Mouse (Mus musculus): ENCODE measurements around the gene D930020B18Rik. TPM values are rescaled to one million over a fixed set of nuclear protein-coding genes. Genes with fewer than 3 reads are reported as not detected.
A peak's percentile ranks its signal among the peaks of the same experiment; 100 is the strongest.

D930020B18Rik gene
- total RNA-seq, 2 experiments from 2014 or later: 0.23 to 0.60 TPM

DNA sequence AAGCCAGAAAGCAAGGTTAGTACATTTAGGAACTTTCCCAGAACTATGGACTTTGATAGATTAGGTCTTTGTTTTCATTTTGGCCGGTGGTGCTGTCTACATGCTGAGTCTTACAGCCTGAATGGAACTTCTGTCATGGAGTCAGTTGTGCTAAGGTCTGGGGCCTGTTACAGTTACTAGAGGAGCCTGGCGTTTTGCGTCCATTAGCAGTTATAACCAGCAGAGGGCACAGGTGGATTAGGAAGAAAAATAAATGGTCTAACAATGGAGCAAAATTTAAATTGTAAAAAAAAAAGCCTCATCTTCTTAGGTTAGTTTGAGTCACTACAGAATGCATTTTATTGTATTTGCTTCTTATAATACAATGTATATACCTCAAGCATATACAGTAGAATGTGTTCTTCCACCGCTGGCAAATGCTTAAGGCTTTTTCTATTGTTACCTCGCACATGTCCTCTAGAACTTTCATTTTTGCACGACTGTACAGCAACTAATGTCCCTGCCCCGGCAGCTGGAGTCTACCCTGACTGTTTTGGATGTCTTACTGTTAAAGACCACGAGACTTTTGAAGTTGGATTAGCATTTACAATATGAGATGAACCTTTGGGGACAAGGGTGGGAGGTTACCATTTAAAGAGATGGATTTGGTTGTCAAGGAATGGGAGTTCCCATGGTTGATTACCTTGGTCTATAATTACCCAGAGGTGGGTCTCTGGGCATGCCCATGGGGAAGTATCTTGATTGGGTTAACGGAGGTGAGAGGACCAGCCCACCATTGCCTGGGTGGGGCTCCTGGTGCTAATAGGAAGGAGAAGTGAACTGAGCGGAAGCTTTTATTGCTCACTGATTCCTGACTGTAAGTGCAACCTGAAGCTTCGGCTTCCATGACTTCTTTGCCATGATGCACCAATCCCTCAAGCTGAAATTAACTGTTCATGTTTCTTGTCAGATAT lies 60.2 kb downstream of the D930020B18Rik start:
- DNase-seq (ENCODE audit: low spot score in 2 of 2): peak in 1 of 2 experiments; percentile 51

DNA sequence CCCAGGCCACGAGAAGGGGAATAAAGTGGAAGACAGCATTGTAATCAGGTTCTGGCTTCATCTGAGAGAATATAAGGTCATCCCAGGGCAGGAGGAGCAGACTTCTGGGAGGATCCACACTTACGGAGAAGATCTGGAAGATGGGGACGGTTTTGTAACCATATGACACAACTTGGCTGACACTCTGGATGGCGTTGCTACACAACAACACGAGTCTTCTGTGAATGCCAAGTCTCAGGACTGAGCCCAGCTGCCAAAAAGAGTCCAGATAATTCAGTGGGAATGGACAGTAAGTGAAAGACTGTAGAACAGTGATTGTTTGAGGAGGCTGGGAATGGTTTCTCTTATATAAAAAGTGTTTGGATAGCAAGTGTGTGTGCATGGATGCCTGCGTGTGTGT lies 62.2 kb downstream of the D930020B18Rik start:
- DNase-seq (ENCODE audit: low spot score in 2 of 2): no peak

DNA sequence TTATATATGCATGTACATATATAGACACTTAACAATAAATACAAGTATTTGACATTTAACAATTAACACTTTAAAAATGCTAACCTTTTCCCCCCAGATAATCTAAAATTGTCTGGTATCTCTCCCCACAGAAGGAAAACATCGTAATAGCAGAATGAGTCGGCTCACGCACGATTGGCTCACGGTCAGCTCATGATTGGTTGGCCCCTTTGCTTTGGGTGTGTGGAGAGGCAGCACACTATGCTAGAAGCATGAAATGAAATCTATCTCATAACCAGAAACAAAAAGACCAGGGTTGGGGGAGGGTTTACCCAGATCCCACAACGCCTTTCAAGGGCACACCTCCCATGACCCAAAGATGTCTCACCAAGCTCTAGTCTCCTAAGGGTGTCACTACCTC lies 63.5 kb downstream of the D930020B18Rik start:
- DNase-seq (ENCODE audit: low spot score in 2 of 2): no peak

DNA sequence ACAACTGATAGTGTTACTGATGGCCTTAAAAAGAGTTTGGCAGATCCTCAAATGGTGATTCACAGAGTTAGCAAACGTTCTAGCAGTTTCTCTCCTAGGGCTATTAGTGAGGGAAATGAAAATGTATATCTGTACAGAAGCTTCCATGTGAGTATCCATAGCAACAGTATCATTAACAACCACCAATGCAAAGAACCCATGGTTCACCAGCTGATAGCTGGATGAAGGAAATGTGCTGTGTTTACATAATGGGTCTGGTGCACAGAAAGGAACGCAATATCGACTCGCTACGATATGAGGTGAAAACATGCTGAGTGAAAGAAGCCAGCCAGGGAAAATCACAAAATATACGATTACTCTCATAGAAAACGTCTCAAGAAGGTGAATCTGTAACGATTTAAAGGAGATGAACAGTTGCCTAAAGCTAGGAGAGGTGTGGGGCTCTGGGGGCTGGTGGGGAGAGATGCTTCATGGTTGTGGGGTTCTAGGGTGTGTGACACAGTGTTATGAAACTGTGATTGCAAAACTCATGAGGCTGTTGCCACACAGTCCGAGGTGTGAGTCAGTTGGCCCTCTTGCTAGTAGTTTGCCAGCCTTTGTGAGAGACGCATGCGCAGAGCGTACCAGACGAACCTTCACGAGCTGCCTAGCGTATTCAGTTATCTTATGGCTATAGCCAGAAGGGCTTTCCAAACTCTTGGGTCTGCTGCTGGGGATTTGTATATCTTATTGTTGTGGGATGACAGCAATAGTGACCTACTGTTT lies 64.2 kb downstream of the D930020B18Rik start:
- DNase-seq (ENCODE audit: low spot score in 2 of 2): no peak

DNA sequence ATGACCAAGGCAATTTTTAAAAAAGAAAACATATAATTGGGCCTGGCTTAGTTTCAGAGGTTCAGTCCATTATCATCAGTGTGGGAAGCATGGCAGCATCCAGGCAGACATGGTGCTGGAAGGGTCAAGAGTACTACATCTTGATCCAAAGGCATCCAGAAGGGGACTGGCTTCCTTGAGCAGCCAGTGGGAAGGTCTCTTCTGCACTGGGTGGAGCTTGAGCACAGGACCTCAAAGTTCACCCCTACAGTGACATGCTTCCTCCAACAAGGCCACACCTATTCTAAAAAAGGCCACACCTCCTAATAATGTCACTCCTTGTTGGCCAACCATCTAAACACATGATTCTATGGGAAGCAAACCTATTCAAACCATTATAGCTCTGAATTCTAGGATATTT lies 75.5 kb downstream of the D930020B18Rik start:
- DNase-seq (ENCODE audit: low spot score in 2 of 2): no peak

DNA sequence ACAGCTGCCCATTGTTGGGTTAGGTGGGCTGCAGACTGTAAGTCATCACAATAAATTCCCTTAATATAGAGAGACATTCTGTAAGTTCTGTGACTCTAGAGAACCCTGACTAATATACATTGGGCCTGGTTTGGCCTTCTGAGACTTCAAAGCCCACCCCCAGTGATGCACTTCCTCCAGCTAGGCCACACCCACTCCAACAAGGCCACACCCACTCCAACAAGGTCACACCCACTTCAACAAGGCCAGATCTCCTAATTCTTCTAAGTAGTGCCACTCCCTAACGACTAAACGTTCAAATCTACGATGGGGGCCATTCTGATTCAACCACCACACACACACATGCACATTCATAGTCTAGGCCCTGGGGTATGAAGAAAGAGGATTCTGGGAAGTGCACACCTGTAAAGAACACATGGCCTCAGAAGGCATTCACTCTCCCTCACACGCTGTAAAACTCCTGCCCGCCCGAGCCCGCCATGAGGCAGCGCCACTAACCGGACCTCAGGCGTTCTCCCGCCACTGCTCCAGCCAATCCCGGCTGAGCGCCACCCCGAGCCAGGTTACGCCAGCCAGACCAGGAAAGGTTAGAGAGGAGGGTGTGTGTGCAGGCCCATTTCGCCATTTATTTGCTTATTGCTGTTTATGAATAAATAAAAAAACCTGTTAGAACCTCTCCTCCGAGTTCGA lies 77.7 kb downstream of the D930020B18Rik start:
- DNase-seq (ENCODE audit: low spot score in 2 of 2): no peak

DNA sequence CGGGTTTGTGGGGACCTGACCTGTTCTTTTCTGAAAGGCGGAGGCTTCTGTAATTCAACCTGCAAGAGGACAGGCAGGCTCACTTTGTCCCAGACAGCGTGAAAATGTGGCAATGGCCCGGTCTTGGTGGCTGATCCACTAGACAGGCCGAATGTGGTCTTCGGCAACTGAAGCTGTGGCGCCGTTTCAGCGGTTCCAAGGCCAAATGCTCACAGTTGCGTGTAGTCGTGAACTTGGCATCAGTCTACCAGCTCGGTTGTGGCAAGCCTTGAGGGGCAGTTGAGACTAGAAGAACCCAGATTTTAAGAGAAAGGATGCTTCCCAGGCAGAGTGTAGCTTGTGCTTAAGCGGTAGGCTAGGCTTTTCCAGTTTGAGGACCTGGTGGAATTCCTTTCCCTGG lies 79.3 kb downstream of the D930020B18Rik start:
- DNase-seq (ENCODE audit: low spot score in 2 of 2): no peak

DNA sequence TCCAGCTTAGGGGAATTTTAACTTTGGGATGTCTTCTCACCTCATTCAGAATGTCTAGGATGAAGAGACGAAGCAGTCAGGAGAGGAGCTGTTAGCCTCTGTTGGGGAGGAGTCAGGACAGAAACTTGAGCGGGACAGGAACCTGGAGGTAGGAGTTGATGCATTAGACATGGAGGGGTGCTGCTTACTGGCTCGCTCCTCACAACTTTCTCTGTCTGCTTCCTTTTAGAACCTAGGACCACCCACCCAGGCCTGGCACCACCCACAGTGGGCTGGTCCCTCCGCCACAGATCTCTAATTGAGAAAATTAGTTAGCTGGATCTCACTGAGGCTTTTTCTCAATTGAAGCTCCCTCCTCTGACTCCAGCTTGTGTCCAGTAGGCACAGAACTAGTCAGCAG lies 85.1 kb downstream of the D930020B18Rik start:
- DNase-seq (ENCODE audit: low spot score in 2 of 2): no peak

DNA sequence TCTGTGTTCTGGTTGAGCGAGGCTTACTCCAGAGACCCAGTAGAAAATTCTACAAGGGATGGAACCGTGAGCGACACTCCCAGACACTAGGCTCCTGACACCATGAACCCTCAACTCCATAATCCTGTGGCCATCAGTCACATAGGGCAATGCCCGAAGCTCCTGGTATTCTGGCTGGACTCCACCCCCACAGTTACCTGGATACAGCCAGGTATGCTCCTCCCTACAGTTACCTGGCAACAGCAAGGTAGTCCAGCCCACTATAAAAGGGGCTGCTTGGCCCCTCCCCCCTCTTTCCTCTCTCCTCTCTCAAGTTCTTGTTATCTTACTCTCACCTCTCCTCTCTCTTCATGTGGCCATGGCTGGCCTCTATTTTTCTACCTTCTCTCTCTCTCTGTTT lies 85.8 kb downstream of the D930020B18Rik start:
- no peak for DNase-seq (ENCODE audit: low spot score in 2 of 2)

DNA sequence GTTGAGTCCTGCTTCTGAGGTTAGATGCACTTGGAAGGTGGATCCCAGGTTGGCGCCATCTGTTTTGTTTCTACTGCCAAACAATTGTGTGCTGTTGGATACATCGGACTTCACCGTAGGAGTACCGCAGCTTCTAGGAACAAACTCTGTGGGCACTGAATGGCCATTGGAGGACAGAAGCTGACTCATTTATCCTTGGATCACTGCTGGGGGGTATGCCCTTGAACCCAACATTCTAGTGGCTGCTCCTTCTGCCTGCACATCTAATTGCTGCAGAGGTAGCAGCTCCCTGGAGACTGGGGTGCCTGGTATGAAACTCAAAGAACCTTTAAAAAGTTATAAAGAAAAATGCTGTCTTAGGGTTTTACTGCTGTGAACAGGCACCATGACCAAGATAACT lies 86.8 kb downstream of the D930020B18Rik start:
- no peak for DNase-seq (ENCODE audit: low spot score in 2 of 2)

DNA sequence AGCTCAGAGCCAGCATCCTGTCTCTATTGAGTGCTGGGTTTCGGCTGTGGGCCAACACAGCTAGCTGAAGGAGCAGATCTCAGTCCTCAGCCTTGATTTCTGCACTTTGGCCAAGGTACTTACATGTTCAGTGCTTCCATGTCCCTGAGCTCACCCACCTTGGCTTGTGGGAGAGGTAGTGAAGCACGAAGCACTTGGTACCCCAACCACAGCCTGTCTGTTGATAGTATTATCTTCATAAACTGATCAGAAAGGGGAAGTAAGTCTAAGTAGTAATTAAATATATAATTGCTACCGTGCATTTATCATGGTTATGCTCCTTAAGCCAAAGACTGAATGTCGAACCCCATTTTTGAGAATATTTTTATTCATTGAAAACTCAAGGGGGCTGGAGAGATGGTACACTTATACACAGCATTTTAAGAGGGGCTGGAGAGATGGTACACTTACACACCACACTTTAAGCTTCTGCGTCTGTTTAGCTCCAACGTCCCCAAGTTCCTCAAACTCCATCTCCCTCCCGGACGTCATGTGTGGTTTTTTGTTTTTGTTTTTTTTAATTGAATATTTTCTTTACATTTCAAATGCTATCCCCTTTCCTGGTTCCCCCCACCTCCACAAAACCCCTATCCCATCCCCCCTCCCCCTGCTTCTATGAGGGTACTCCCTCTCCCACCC lies 89.8 kb downstream of the D930020B18Rik start:
- no peak for DNase-seq (ENCODE audit: low spot score in 2 of 2)

DNA sequence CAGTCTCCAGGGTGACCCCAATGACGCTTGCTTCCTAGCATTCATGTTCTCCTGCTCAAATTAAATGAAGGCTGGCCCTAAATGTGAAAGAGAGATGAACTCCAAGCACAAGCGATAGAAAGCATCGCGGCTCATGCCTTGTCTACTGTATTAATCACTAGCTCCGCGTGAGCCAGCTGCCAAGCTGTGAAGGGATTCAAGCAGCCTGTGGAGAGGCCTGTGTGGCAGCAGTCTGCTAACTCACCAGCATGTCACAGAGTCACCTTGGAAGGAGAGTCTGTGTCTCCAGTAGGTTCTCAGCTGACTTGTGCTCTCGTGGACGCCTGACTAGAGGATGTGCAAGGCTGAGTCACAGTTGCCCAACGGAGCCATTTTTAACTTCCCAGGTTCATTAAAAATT lies 91.2 kb downstream of the D930020B18Rik start:
- DNase-seq (ENCODE audit: low spot score in 2 of 2): no peak

DNA sequence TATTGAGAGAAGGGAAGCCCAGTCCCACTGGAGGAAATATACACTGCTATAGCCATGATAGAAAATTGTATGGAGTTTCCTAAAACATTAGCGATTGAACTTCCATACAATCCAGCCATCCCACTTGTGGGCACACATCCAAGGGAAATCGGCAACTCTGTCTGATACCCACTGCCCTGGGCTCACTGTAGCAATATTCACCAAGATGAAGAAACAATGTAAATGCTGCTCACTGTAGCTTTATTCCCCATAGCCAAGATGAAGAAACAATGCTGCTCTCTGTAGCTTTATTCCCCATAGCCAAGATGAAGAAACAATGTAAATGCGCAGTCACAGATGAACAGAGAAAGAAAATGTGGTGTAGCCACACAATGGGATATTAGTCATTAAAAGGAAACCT lies 95.9 kb downstream of the D930020B18Rik start:
- no peak for DNase-seq (ENCODE audit: low spot score in 2 of 2)

DNA sequence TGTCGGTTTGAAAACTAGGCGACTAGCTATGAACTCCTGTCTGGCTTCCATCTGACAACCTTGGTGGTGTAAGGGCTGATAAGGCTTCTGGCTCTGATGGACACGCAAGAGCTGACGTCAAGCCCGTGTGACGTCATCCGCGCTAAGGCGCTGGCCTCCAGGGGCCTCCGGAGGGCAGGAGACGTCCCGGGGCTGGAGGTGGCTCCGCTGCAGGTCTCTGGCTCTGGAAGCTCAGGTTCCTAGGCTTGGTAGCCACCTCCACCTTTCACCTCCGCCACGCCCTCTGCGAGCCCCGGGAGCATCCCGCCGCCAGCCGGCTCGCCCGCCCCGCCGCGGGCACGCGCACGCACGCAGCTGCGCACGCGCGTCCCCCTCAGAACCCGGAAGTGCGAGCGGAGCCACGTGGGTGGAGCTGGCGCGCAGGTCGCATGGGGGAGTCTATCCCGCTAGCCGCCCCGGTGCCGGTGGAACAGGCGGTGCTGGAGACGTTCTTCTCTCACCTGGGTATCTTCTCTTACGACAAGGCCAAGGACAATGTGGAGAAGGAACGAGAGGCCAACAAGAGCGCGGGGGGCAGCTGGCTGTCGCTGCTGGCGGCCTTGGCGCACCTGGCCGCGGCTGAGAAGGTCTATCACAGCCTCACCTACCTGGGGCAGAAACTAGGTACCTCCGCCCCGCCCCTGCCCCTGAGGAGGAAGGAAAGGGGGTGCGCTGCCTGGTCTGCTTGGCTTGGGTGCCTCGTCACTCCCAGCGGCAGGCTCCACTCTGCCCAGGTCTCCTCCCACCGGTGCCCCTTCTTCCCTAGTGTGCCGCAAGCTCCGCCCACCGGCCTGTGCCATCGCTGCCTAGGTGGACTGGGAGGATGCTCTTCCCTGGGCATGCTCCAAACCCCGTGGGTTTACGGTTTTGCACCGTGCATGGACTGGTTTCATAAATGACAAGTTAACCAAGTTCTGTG lies 98.4 kb downstream of the D930020B18Rik start, which contains the start of gene BC048403:
Gene BC048403, plus strand, starts transcription at position 390 of the 958 bp plus-strand sequence.
- peak; percentile 85 to 89 for DNase-seq (ENCODE audit: low spot score in 2 of 2)

DNA sequence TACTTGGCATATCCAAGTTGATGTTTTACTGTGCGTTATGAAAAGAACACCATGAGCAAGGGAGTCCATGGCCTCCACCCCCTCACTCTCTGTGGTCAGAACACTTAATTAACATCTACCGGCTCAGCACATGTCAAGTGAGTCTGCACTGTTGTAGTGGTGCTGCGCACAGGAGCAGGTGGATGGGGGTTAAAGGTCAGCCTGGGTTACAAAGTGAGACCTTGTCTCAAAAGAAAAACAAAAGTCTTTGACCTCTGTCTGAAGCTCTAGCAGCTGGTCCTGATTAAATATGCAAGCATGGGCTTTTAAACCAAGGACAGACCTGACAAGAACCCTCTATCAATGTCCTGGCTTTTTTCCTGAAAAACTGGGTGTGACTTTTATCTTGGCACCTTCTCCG lies 100.9 kb downstream of the D930020B18Rik start:
- no peak for DNase-seq (ENCODE audit: low spot score in 2 of 2)

Small RNAs within 50 kb of the gene (microRNA-seq; reads per million reads assigned to microRNA genes)
- 0 reads per million in 2 experiments for gene Gm24330

Other genes starting within 250 kb of the D930020B18Rik start
- 10 to 100 TPM; 39.4 to 49.7 TPM for gene Rassf3, start 165.2 kb upstream of the D930020B18Rik start, total RNA-seq (2021)
- 10 to 100 TPM; 49.1 to 50.3 TPM for gene Tbk1, start 54.8 kb upstream of the D930020B18Rik start, total RNA-seq (2021)
- 10 to 100 TPM; 71.8 to 74.6 TPM for gene Xpot, start 15.3 kb upstream of the D930020B18Rik start, total RNA-seq (2021)
- 10 to 100 TPM; 10.1 TPM for gene BC048403, start 98.3 kb downstream of the D930020B18Rik start, total RNA-seq (2021)